Mouse (Mus musculus) gastrocnemius, postnatal 10 days (tissue): ENCODE data around the gene Rps16. TPM values are rescaled to one million over a fixed set of nuclear protein-coding genes. Genes with fewer than 3 reads are reported as not detected.

ENCODE experiments used
- DNase-seq: peaks from one replicate; pipeline ENCODE4 v3.0.0; 2021; ENCODE audit warnings: mixed read lengths
- total RNA-seq, 2 experiments: library from RNA; stranded (reverse); gene quantifications; 2 replicates each; pipeline ENCODE4 v1.2.3; 2021

The Rps16 gene
- total RNA-seq, 2 experiments from 2014 or later: 757 to 807 TPM

GRCm38 (mm10) chr7:28347746-28348145, 2.7 kb upstream of the Rps16 start:
- no peak for DNase-seq

GRCm38 (mm10) chr7:28348601-28349000, 1.9 kb upstream of the Rps16 start:
- DNase-seq: no peak

GRCm38 (mm10) chr7:28351676-28352191, 1.3 kb downstream of the Rps16 start:
- no peak for DNase-seq

DNA sequence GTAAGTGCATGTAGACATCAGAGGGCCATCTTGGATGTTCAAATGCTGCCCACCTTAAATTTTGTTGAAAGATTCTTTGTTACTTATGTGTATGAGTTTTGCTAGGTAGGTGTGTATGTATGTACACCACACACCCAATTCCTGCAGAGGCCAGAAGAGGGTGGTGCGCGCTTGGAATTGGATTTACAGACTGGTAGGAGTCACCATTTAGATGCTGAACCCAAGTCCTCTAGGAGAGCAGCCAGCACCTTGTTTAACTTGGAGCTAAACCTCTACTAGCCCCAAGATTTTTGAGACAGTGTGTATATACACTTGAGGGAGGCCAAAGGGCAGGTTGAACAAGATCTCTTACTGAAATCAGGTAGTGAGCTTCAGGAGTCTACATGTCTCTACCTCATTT, 2.8 kb downstream of the Rps16 start:
- DNase-seq: no peak

DNA sequence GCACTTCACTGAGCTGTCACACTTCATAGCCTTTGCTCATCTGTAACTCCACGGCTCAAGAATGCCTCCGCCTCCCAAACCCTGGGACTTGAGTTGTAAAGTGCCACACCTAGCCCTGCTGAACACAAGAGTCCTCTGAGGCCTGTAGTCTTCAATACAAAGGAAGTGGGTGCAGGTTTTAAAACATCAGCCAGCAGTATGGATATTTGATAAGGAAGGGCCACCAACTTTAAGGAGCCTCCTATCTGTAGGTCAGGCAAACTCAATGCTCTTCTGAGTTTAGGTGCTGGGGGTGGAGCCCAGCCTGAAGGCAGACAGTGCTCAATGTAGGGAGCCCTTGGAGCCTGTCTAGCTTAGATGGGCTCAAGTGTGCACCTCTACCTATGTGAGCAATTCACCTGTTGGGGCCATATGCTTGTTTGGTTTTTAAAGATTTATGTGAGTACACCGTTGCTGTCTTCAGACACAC, 3.7 kb downstream of the Rps16 start:
- no peak for DNase-seq

GRCm38 (mm10) chr7:28354596-28354995, 4.1 kb downstream of the Rps16 start:
- DNase-seq: no peak

DNA sequence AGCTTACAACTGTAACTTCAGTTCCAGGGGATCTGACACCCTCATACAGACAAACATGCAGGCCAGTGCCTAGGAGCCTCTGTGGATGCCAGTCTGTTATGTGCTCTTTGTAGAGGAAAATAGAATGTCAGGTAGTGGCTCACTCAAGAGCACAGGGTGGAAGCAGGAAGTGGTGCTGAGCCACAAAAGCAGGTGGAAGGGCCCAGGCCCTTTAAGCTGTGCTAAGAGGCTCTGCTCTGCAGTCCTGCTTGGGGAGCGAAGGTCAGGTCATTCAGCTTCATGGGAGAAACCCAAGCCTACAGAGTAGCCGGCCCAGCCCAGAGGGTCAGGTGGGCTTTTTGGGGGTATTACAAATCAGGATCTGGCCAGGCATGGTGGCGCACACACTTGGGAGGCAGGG, 4.8 kb downstream of the Rps16 start:
- no peak for DNase-seq

DNA sequence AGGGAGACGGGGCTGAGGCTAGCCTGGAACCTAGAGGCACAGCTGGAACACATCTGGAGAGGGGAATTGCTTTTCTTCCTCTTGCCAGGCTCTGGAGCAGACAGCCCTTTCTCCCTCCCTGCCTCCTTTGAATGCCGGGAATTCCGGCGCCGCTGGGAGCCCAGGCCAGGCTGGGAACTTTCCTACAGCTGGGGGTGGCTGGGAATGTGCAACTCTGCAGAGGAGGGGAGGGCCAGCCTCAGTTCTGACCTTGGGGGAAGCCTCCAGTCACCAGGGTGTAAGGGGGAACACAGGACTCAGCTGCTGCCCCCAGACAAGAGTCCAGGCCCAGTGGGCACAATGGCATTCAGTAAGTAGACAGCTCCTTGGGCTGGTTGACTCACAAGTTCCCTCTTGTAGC, 6.5 kb downstream of the Rps16 start:
- peak; percentile 58 for DNase-seq

- DNase-seq: no peak
Observed at GRCm38 (mm10) chr7:28357984-28358383, 7.5 kb downstream of the Rps16 start.

- no peak for DNase-seq
Observed at GRCm38 (mm10) chr7:28358431-28358830, 8.0 kb downstream of the Rps16 start.

- DNase-seq: no peak
Observed at GRCm38 (mm10) chr7:28359854-28360253, 9.4 kb downstream of the Rps16 start.

DNA sequence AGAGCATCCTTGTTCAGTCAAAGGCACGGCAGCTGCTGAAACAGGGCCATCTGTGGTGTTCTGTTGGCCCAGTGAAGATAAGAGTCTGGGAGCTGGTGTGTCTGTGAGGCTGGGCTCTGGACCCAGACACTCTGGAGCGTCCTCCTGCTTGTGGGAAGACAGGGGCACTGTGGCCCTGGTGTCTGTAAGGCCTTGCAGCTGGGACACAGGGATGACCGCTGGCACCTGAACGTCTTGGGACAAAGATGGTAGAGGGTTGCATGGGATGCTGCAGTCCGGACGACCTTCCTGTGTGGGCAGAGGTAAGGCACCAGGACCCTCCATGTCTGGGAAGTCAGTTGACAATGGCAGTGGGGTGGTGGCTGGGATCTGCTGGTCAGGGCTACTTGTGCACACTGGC, 9.8 kb downstream of the Rps16 start:
- DNase-seq: no peak

GRCm38 (mm10) chr7:28361647-28362341, 11.3 kb downstream of the Rps16 start:
- DNase-seq: no peak

DNA sequence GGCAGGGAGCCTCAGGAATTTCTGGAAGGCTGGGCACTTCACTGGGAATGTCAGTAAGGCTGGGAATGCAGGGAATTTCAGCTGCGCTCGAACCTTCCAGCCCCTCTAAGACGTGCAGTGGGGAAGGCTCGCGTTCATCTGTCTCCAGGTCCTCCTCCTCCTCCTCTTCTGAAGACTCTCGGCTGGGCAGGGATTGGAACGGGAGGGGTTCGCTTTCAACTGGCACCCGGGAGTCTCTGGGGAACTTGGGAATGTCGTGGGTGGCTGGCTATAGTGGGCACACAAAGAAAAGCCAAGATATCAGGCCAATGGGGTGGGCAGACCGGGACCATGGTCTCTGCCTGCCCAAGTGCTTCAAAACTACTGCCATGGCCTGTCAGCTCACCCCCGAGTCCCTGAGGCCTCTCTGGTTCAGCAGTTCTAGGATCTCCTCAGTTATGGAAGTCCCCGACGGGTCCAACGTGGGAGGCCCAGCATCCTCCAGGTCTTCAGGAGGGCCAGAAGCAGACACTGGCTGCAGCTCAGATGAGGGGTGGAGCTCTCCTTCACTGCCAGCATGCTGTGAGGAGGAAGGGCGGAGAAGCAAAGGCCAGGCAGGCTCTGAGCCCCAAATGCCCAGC, 12.1 kb downstream of the Rps16 start:
- DNase-seq: no peak

- no peak for DNase-seq
Observed at GRCm38 (mm10) chr7:28367663-28368275, 17.3 kb downstream of the Rps16 start.

GRCm38 (mm10) chr7:28368276-28368920, 17.9 kb downstream of the Rps16 start:
- DNase-seq: no peak

- DNase-seq: no peak
Observed at GRCm38 (mm10) chr7:28370051-28370450, 19.6 kb downstream of the Rps16 start.

GRCm38 (mm10) chr7:28370977-28371513, 20.6 kb downstream of the Rps16 start:
- no peak for DNase-seq

GRCm38 (mm10) chr7:28371514-28371989, 21.1 kb downstream of the Rps16 start:
- DNase-seq: peak; percentile 75

GRCm38 (mm10) chr7:28372251-28373108, 22.0 kb downstream of the Rps16 start, which contains the start of gene Plekhg2:
Gene Plekhg2, minus strand, starts transcription at chr7:28372599.
- DNase-seq: peak; percentile 96

- DNase-seq: peak; percentile 74
Observed at GRCm38 (mm10) chr7:28373131-28373581, 22.7 kb downstream of the Rps16 start.
